Mouse (Mus musculus): ENCODE data around the gene Tmed8.

DNA sequence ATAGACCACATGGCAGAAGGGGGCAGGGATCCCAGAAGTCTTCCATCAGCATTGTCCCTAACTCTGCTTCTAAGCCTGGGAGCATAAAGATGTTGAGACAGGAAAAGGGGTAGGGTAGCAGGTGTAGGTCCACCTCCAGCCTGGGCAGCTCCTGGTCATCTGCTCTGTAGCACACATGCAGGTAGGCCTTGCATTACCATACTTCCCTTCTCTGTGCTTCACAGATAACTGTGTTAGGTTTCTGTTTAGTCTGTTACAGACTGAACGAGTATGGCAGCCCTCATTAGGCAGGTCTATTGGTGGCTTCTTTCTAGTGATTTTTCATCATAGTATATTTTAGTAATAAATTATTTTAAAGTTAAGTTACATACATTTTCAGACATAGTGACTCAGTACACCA is 39.9 kb downstream of the Tmed8 start:
- TF ChIP-seq EP300 (IDR thresholded peaks at IDR 0.05; ENCODE audit: low read length) (no peak), MYC (IDR thresholded peaks at IDR 0.05; ENCODE audit: low read depth, low read length) (no peak), ELF1 (IDR thresholded peaks at IDR 0.05; ENCODE audit: low read depth, low read length) (no peak), CHD1 (IDR thresholded peaks at IDR 0.05; ENCODE audit: low read depth, low read length) (no peak), RCOR1 (conservative IDR thresholded peaks at IDR 0.05; ENCODE audit: low read depth, low read length) (no peak), TCF12 (IDR thresholded peaks at IDR 0.05; ENCODE audit: low read depth, low read length) (no peak), ETS1 (conservative IDR thresholded peaks at IDR 0.05; ENCODE audit: low read depth, low read length) (no peak)

Data from CH12.LX (cell line).